10 mouse cellular contexts compared by ENCODE assay signal in genomic region chr13:119603890-119604289, GRCm38 (mm10). TPM values are rescaled to one million over a fixed set of nuclear protein-coding genes. Genes with fewer than 3 reads are reported as not detected.
DNase-seq lines count a peak whose midpoint lies in the region; ATAC-seq lines count a peak whose summit lies in the region.
"Not testable (repeated sequence)": the region's sequence is repeated elsewhere in the genome, so short reads cannot be mapped to it uniquely, and the experiment has no call there.
"Had no signal": no experiment of that assay in that cellular context is flagged by ENCODE, and none has a peak within 500 bp of the region (broad histone marks: within the 10 kb centered on the region; RNA-seq: fewer than 3 reads in every experiment).

No protein-coding gene starts in this region.

- 94% methylated on average over 8 of the region's 8 CpGs for WGBS in forebrain, embryonic 13.5 days
- 92% methylated on average over 8 of the region's 8 CpGs for WGBS in hindbrain, embryonic 12.5 days
- 93% methylated on average over 6 of the region's 8 CpGs for WGBS in kidney, embryonic 14.5 days
- WGBS in liver, embryonic 12.5 days (ENCODE audit: insufficient replicate concordance) = 86% methylated on average over 8 of the region's 8 CpGs
- WGBS in midbrain, embryonic 14.5 days = 91% methylated on average over 6 of the region's 8 CpGs
- 91% methylated on average over 6 of the region's 8 CpGs for WGBS in stomach, embryonic 14.5 days

- H3K9me3 ChIP-seq in forebrain, embryonic 13.5 days (replicated peaks) = peaks cover 15% of the 10 kb centered on the region
- peaks cover 15% of the 10 kb centered on the region for H3K9me3 ChIP-seq in hindbrain, embryonic 12.5 days (replicated peaks)
- H3K9me3 ChIP-seq in kidney, embryonic 14.5 days (ENCODE audit: control insufficient read depth, low read length); midbrain, embryonic 14.5 days (ENCODE audit: control insufficient read depth, low read length); stomach, embryonic 14.5 days (ENCODE audit: control insufficient read depth, low read depth, low read length): not testable (repeated sequence)
- H3K9me3 ChIP-seq in liver, embryonic 12.5 days (replicated peaks) = peaks cover 16% of the 10 kb centered on the region

- not testable (repeated sequence) for H3K4me3 ChIP-seq in forebrain, embryonic 13.5 days; hindbrain, embryonic 12.5 days; kidney, embryonic 14.5 days (ENCODE audit: low read length); liver, embryonic 12.5 days; midbrain, embryonic 14.5 days (replicated peaks; ENCODE audit: low read depth, low read length); stomach, embryonic 14.5 days (ENCODE audit: low read depth, low read length)

- not testable (repeated sequence) for H3K27me3 ChIP-seq in forebrain, embryonic 13.5 days; hindbrain, embryonic 12.5 days; kidney, embryonic 14.5 days (ENCODE audit: control insufficient read depth, insufficient read depth, low read length); liver, embryonic 12.5 days (replicated peaks); midbrain, embryonic 14.5 days (ENCODE audit: control insufficient read depth, insufficient read depth, low read length); stomach, embryonic 14.5 days (ENCODE audit: control insufficient read depth, insufficient read depth, low read length)

- DNase-seq in brain, adult 2 months (ENCODE audit: low read depth, low spot score) = peak; percentile 31
- DNase-seq in midbrain, embryonic 14.5 days = peak; percentile 14

- H3K4me1 ChIP-seq in forebrain, embryonic 13.5 days; hindbrain, embryonic 12.5 days; kidney, embryonic 14.5 days (ENCODE audit: control insufficient read depth, insufficient read depth, low read length); liver, embryonic 12.5 days; midbrain, embryonic 14.5 days (ENCODE audit: control insufficient read depth, insufficient read depth, low read length); stomach, embryonic 14.5 days (ENCODE audit: control insufficient read depth, insufficient read depth, low read length): not testable (repeated sequence)

- H3K27ac ChIP-seq in forebrain, embryonic 13.5 days; hindbrain, embryonic 12.5 days; kidney, embryonic 14.5 days (ENCODE audit: low read depth, low read length); liver, embryonic 12.5 days; midbrain, embryonic 14.5 days (replicated peaks; ENCODE audit: low read depth, low read length); stomach, embryonic 14.5 days (ENCODE audit: low read length): not testable (repeated sequence)

- ATAC-seq in forebrain, embryonic 13.5 days = peak; percentile 17; the same call in 1 of the 2 replicates
- peak; percentile 20; the same call in 1 of the 2 replicates for ATAC-seq in hindbrain, embryonic 12.5 days (ENCODE audit: low FRiP score)
- ATAC-seq in kidney, embryonic 14.5 days (ENCODE audit: low FRiP score, low TSS enrichment) = peak; percentile 46; the same call in 1 of the 2 replicates
- ATAC-seq in liver, embryonic 12.5 days = peak; percentile 27; the same call in 1 of the 2 replicates
- ATAC-seq in midbrain, embryonic 14.5 days (ENCODE audit: low FRiP score, low TSS enrichment) = not testable (repeated sequence)
- peak; percentile 11; the same call in 1 of the 2 replicates for ATAC-seq in stomach, embryonic 14.5 days (ENCODE audit: insufficient number of reproducible peaks, insufficient read depth, low FRiP score, low read depth)

- H3K4me2 ChIP-seq in forebrain, embryonic 13.5 days; hindbrain, embryonic 12.5 days (replicated peaks); kidney, embryonic 14.5 days (replicated peaks; ENCODE audit: low read depth, low read length); liver, embryonic 12.5 days; midbrain, embryonic 14.5 days (ENCODE audit: low read length); stomach, embryonic 14.5 days (replicated peaks; ENCODE audit: low read depth, low read length): not testable (repeated sequence)

- H3K36me3 ChIP-seq in forebrain, embryonic 13.5 days (ENCODE audit: poor library complexity, severe bottlenecking); hindbrain, embryonic 12.5 days; kidney, embryonic 14.5 days (ENCODE audit: control insufficient read depth, insufficient read depth, low read length); liver, embryonic 12.5 days; midbrain, embryonic 14.5 days (ENCODE audit: control insufficient read depth, insufficient read depth, low read length); stomach, embryonic 14.5 days (ENCODE audit: control insufficient read depth, insufficient read depth, low read length): not testable (repeated sequence)

- not testable (repeated sequence) for H3K9ac ChIP-seq in forebrain, embryonic 13.5 days; hindbrain, embryonic 12.5 days; kidney, embryonic 14.5 days (ENCODE audit: low read depth, low read length); liver, embryonic 12.5 days; midbrain, embryonic 14.5 days (replicated peaks; ENCODE audit: low read length); stomach, embryonic 14.5 days (replicated peaks; ENCODE audit: low read depth, low read length)

RNA-seq across cellular contexts. Expression of gene Ccl28, which starts 19.7 kb away (rescaled TPM):
- 0.28 and 0.44 TPM in 2 replicates for polyA plus RNA-seq in forebrain, embryonic 13.5 days (2015; fragmentation: Nextera tagmentation; extraction: Ambion mirVana)
- polyA plus RNA-seq in hindbrain, embryonic 12.5 days (2016; fragmentation: Nextera tagmentation; extraction: Ambion mirVana) = 0.19 and 0.25 TPM in 2 replicates
- polyA plus RNA-seq in kidney, embryonic 14.5 days (2014; fragmentation: Nextera tagmentation; extraction: Ambion mirVana) = 0.13 TPM in 1 of 2 replicates, not detected in the other
- polyA plus RNA-seq in liver, embryonic 12.5 days (2016; fragmentation: Nextera tagmentation; extraction: Ambion mirVana) = not detected in 2 replicates
- 0.22 and 0.43 TPM in 2 replicates for polyA plus RNA-seq in midbrain, embryonic 14.5 days (2014; fragmentation: Nextera tagmentation; extraction: Ambion mirVana)
- polyA plus RNA-seq in stomach, embryonic 14.5 days (2014; fragmentation: Nextera tagmentation; extraction: Ambion mirVana) = 0.09 and 0.15 TPM in 2 replicates
- polyA plus RNA-seq: embryonic facial prominence, embryonic 14.5 days; heart, adult 2 months; liver, adult 2 months had no signal
